Mouse (Mus musculus): ENCODE data around the gene Acyp2. TPM values are rescaled to one million over a fixed set of nuclear protein-coding genes. Genes with fewer than 3 reads are reported as not detected.

Acyp2 gene
- polyA plus RNA-seq (2012; rRNA removed) = 2.9 and 3.2 TPM in 2 replicates

DNA sequence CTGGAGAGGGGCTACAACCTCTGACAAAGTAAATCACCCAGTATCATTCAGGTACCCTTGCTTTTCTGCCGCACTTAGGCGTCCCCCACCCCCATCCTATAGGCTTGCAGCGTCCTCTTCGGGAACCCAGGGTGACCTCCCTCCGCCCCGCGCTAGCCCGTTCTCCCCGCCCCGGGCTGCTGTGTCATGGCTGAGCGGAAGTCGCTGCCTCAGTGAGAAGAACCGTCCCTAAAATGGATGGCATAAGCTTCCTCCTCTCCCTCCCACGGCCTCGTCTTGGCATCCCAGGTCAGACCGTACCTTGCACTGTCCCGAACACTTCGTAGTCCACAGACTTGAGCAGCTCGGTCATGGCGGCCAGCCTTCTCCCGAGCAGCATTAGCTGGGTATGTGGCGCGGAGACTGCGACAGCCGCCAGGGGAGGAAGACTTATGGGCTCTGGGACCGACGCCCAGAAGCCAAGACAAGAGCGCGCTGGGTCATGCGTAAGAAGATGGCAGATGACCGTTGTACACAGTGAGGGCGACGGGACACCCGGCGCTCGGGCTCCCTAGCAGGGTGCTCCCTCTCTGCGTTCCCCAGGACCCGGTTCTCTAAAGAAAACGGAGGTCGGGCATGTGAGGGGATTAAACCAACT lies at the start of gene Acyp2:
Gene Acyp2, minus strand, starts transcription at position 587 of the 637 bp plus-strand sequence.

DNA sequence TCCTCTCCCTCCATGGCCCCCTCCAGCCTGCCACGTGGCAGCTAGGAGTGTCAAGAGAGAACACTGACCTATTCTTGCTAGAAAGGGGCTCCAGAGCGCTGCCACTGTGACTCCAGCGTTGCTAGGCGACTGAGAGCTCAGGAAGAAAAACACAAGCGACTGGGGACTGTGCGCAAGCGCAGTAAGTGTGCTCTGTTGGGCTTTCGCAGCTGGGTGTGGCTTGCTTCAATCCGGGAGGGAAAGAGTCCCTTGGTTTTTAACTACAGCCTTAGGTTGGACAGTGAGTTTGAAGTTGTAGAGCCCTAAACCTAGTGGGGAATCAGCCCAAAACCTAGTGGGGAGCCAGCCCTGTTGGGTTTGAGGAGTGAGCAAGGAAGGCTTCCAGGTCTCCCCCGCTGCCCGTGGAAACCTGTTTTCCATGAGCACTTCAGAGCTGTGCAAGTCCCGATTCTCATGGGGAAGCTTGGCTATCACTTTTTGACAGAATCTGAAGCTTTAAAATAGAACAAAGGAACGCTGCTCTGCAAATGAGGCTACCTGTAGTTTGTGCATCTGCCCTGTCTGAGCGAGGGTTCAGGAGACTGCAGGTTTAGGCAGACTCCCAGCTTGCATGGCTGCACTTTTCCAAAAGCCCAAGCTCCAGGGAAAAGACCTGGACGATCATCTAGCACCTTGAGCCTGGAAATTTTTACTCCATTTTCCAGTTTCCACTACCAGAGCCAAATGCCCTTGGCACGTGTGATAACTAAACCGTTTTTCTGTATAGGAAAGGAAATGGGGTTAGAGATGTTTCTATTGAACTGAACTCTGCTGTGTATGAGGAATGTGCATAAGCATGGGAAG lies 177.4 kb downstream of the Acyp2 start, which contains the start of gene 4930505A04Rik:
Gene 4930505A04Rik, minus strand, starts transcription at position 77 of the 843 bp plus-strand sequence.

Other genes with a start within 250 kb of the Acyp2 start
- gene 4930505A04Rik, start 177.8 kb downstream of the Acyp2 start, polyA plus RNA-seq (2012; rRNA removed) = not detected in 2 replicates
- 14.4 and 17.8 TPM in 2 replicates for gene Psme4, start 122.1 kb upstream of the Acyp2 start, polyA plus RNA-seq (2012; rRNA removed)
- 0.02 TPM in 2 replicates for gene Gpr75, start 235.8 kb upstream of the Acyp2 start, polyA plus RNA-seq (2012; rRNA removed)
- 4.1 and 4.7 TPM in 2 replicates for gene Asb3, start 235.8 kb upstream of the Acyp2 start, polyA plus RNA-seq (2012; rRNA removed)